Mouse (Mus musculus): ENCODE results near the gene Gdpd5. TPM values are rescaled to one million over a fixed set of nuclear protein-coding genes. Genes with fewer than 3 reads are reported as not detected.
A peak's percentile ranks its signal among the peaks of the same experiment; 100 is the strongest.

Gene Gdpd5
- polyA plus RNA-seq, 1 experiment from 2014 or later, result 19.1 TPM

- Histone ChIP-seq H3K36me3 (ENCODE audit: control insufficient read depth, insufficient read depth, low read length) (no peaks in the 10 kb centered on the region), H3K4me3 (ENCODE audit: low read depth, low read length) (no peak overlapping the region), H3K27me3 (ENCODE audit: control insufficient read depth, insufficient read depth, low read length) (no peaks in the 10 kb centered on the region), H3K4me1 (replicated peaks; ENCODE audit: control insufficient read depth, insufficient read depth, low read length) (peaks cover 2% of the 10 kb centered on the region; the same call in 1 of the 2 replicates), H3K9me3 (ENCODE audit: control insufficient read depth, low read length) (no peaks in the 10 kb centered on the region), H3K4me2 (ENCODE audit: low read depth, low read length, severe bottlenecking) (no peak overlapping the region), H3K27ac (ENCODE audit: low read depth, low read length) (0 out of 2 replicates have a peak overlapping the region, but pooled peaks have one; percentile 41), H3K9ac (ENCODE audit: low read length) (no peak overlapping the region)
- ATAC-seq (replicated peaks; ENCODE audit: low FRiP score) (no peak), DNase-seq (ENCODE audit: low spot score) (no peak)
- 78% methylated on average over 5 of the region's 5 CpGs for WGBS
Measured at GRCm38 (mm10) chr7:99448619-99449018, 67.4 kb downstream of the Gdpd5 start.

GRCm38 (mm10) chr7:99449063-99449462, 67.8 kb downstream of the Gdpd5 start:
- Histone ChIP-seq H3K4me1 (replicated peaks; ENCODE audit: control insufficient read depth, insufficient read depth, low read length) (peaks cover 2% of the 10 kb centered on the region; the same call in 1 of the 2 replicates), H3K4me3 (ENCODE audit: low read depth, low read length) (no peak overlapping the region), H3K9me3 (ENCODE audit: control insufficient read depth, low read length) (no peaks in the 10 kb centered on the region), H3K4me2 (ENCODE audit: low read depth, low read length, severe bottlenecking) (no peak overlapping the region), H3K36me3 (ENCODE audit: control insufficient read depth, insufficient read depth, low read length) (no peaks in the 10 kb centered on the region), H3K9ac (ENCODE audit: low read length) (no peak overlapping the region), H3K27ac (ENCODE audit: low read depth, low read length) (no peak overlapping the region), H3K27me3 (ENCODE audit: control insufficient read depth, insufficient read depth, low read length) (no peaks in the 10 kb centered on the region)
- ATAC-seq (replicated peaks; ENCODE audit: low FRiP score) (no peak), DNase-seq (ENCODE audit: low spot score) (no peak)
- 62% methylated on average over 8 of the region's 8 CpGs for WGBS

- DNase-seq (ENCODE audit: low spot score), result no peak
- ATAC-seq (replicated peaks; ENCODE audit: low FRiP score), result no peak
- Histone ChIP-seq H3K36me3 (ENCODE audit: control insufficient read depth, insufficient read depth, low read length) (no peaks in the 10 kb centered on the region), H3K27me3 (ENCODE audit: control insufficient read depth, insufficient read depth, low read length) (no peaks in the 10 kb centered on the region), H3K9ac (ENCODE audit: low read length) (no peak overlapping the region), H3K4me2 (ENCODE audit: low read depth, low read length, severe bottlenecking) (no peak overlapping the region), H3K4me1 (replicated peaks; ENCODE audit: control insufficient read depth, insufficient read depth, low read length) (peaks cover 2% of the 10 kb centered on the region; the same call in 1 of the 2 replicates), H3K9me3 (ENCODE audit: control insufficient read depth, low read length) (no peaks in the 10 kb centered on the region), H3K4me3 (ENCODE audit: low read depth, low read length) (no peak overlapping the region), H3K27ac (ENCODE audit: low read depth, low read length) (no peak overlapping the region; the same call in 1 of the 2 replicates)
- WGBS, result 47% methylated on average over 3 of the region's 3 CpGs
Measured at GRCm38 (mm10) chr7:99449751-99450150, 68.5 kb downstream of the Gdpd5 start.

GRCm38 (mm10) chr7:99450703-99451102, 69.5 kb downstream of the Gdpd5 start:
- H3K9me3 ChIP-seq (ENCODE audit: control insufficient read depth, low read length), result no peaks in the 10 kb centered on the region
- no peak overlapping the region for H3K9ac ChIP-seq (ENCODE audit: low read length)
- peaks cover 2% of the 10 kb centered on the region; the same call in 1 of the 2 replicates for H3K4me1 ChIP-seq (replicated peaks; ENCODE audit: control insufficient read depth, insufficient read depth, low read length)
- no peaks in the 10 kb centered on the region for H3K36me3 ChIP-seq (ENCODE audit: control insufficient read depth, insufficient read depth, low read length)
- H3K4me3 ChIP-seq (ENCODE audit: low read depth, low read length), result no peak overlapping the region
- no peak overlapping the region for H3K27ac ChIP-seq (ENCODE audit: low read depth, low read length)
- DNase-seq (ENCODE audit: low spot score) (peak; percentile 79), ATAC-seq (replicated peaks; ENCODE audit: low FRiP score) (peak; percentile 51; the same call in 1 of the 2 replicates)
- no peak overlapping the region for H3K4me2 ChIP-seq (ENCODE audit: low read depth, low read length, severe bottlenecking)
- H3K27me3 ChIP-seq (ENCODE audit: control insufficient read depth, insufficient read depth, low read length), result no peaks in the 10 kb centered on the region
- whole genome bisulfite sequencing, result 0% methylated on average over 3 of the region's 3 CpGs

GRCm38 (mm10) chr7:99452859-99453258, 71.6 kb downstream of the Gdpd5 start:
- Histone ChIP-seq H3K4me3 (ENCODE audit: low read depth, low read length) (no peak overlapping the region), H3K27me3 (ENCODE audit: control insufficient read depth, insufficient read depth, low read length) (no peaks in the 10 kb centered on the region), H3K36me3 (ENCODE audit: control insufficient read depth, insufficient read depth, low read length) (no peaks in the 10 kb centered on the region; the same call in 1 of the 2 replicates), H3K9ac (ENCODE audit: low read length) (no peak overlapping the region), H3K27ac (ENCODE audit: low read depth, low read length) (no peak overlapping the region), H3K9me3 (ENCODE audit: control insufficient read depth, low read length) (no peaks in the 10 kb centered on the region), H3K4me2 (ENCODE audit: low read depth, low read length, severe bottlenecking) (no peak overlapping the region), H3K4me1 (replicated peaks; ENCODE audit: control insufficient read depth, insufficient read depth, low read length) (peaks cover 2% of the 10 kb centered on the region; the same call in 1 of the 2 replicates)
- DNase-seq (ENCODE audit: low spot score), result no peak
- WGBS, result 94% methylated on average over 7 of the region's 7 CpGs
- ATAC-seq (replicated peaks; ENCODE audit: low FRiP score), result no peak

GRCm38 (mm10) chr7:99454044-99454443, 72.8 kb downstream of the Gdpd5 start:
- Histone ChIP-seq H3K4me2 (ENCODE audit: low read depth, low read length, severe bottlenecking) (no peak overlapping the region), H3K27me3 (ENCODE audit: control insufficient read depth, insufficient read depth, low read length) (no peaks in the 10 kb centered on the region), H3K36me3 (ENCODE audit: control insufficient read depth, insufficient read depth, low read length) (no peaks in the 10 kb centered on the region; the same call in 1 of the 2 replicates), H3K4me3 (ENCODE audit: low read depth, low read length) (no peak overlapping the region), H3K4me1 (replicated peaks; ENCODE audit: control insufficient read depth, insufficient read depth, low read length) (no peaks in the 10 kb centered on the region), H3K9ac (ENCODE audit: low read length) (no peak overlapping the region), H3K27ac (ENCODE audit: low read depth, low read length) (no peak overlapping the region), H3K9me3 (ENCODE audit: control insufficient read depth, low read length) (no peaks in the 10 kb centered on the region)
- ATAC-seq (replicated peaks; ENCODE audit: low FRiP score) (no peak), DNase-seq (ENCODE audit: low spot score) (no peak)
- WGBS, result 76% methylated on average over 4 of the region's 4 CpGs

GRCm38 (mm10) chr7:99458849-99459248, 77.6 kb downstream of the Gdpd5 start:
- no peak for ATAC-seq (replicated peaks; ENCODE audit: low FRiP score)
- DNase-seq (ENCODE audit: low spot score), result no peak
- H3K4me1 ChIP-seq (replicated peaks; ENCODE audit: control insufficient read depth, insufficient read depth, low read length), result no peaks in the 10 kb centered on the region
- no peaks in the 10 kb centered on the region; the same call in 1 of the 2 replicates for H3K36me3 ChIP-seq (ENCODE audit: control insufficient read depth, insufficient read depth, low read length)
- H3K4me2 ChIP-seq (ENCODE audit: low read depth, low read length, severe bottlenecking), result no peak overlapping the region
- WGBS, result 91% methylated on average over 8 of the region's 8 CpGs
- no peaks in the 10 kb centered on the region for H3K27me3 ChIP-seq (ENCODE audit: control insufficient read depth, insufficient read depth, low read length)
- no peaks in the 10 kb centered on the region for H3K9me3 ChIP-seq (ENCODE audit: control insufficient read depth, low read length)
- H3K9ac ChIP-seq (ENCODE audit: low read length), result no peak overlapping the region
- H3K4me3 ChIP-seq (ENCODE audit: low read depth, low read length), result no peak overlapping the region
- H3K27ac ChIP-seq (ENCODE audit: low read depth, low read length), result no peak overlapping the region

GRCm38 (mm10) chr7:99459888-99460652, 78.9 kb downstream of the Gdpd5 start:
- no peaks in the 10 kb centered on the region; the same call in 1 of the 2 replicates for H3K36me3 ChIP-seq (ENCODE audit: control insufficient read depth, insufficient read depth, low read length)
- H3K9ac ChIP-seq (ENCODE audit: low read length), result no peak overlapping the region

More at GRCm38 (mm10) chr7:99459888-99460652, 78.9 kb downstream of the Gdpd5 start:
- WGBS, result 92% methylated on average over 15 of the region's 15 CpGs
- H3K4me2 ChIP-seq (ENCODE audit: low read depth, low read length, severe bottlenecking), result no peak overlapping the region
- no peaks in the 10 kb centered on the region for H3K4me1 ChIP-seq (replicated peaks; ENCODE audit: control insufficient read depth, insufficient read depth, low read length)
- no peak overlapping the region for H3K4me3 ChIP-seq (ENCODE audit: low read depth, low read length)
- H3K27me3 ChIP-seq (ENCODE audit: control insufficient read depth, insufficient read depth, low read length), result no peaks in the 10 kb centered on the region
- H3K9me3 ChIP-seq (ENCODE audit: control insufficient read depth, low read length), result no peaks in the 10 kb centered on the region
- ATAC-seq (replicated peaks; ENCODE audit: low FRiP score), result no peak
- DNase-seq (ENCODE audit: low spot score), result no peak
- no peak overlapping the region for H3K27ac ChIP-seq (ENCODE audit: low read depth, low read length)

All from forebrain, embryonic 11.5 days (tissue).